Mouse (Mus musculus): ENCODE results near the gene Kl. TPM values are rescaled to one million over a fixed set of nuclear protein-coding genes. Genes with fewer than 3 reads are reported as not detected.
A peak's percentile ranks its signal among the peaks of the same experiment; 100 is the strongest.

Kl gene
- 0.19 and 0.22 TPM in 2 replicates for total RNA-seq (2021)
- long read RNA-seq, experiment 1 = 0 reads
- long read RNA-seq, experiment 2 = 0 reads

DNA sequence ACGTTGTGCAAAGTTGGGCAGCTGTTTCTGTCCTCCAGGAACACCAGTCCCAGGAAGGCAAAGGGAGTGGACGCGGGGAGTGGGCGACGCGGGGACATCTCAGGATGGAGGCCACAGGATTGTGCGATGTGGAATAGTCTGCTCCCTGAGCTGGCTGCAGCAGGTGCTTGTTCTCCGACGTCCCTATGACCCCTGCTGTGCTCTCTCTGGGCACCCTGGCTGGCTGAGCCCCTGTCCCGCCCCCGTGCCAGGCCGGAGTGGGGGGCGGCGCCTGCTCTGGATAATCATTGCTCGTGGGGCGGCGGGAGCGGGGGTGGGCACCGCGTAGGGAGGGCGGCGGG lies at the start of gene Kl:
Gene Kl, plus strand, starts transcription at position 280 of the 341 bp plus-strand sequence.
- DNase-seq = no peak

DNA sequence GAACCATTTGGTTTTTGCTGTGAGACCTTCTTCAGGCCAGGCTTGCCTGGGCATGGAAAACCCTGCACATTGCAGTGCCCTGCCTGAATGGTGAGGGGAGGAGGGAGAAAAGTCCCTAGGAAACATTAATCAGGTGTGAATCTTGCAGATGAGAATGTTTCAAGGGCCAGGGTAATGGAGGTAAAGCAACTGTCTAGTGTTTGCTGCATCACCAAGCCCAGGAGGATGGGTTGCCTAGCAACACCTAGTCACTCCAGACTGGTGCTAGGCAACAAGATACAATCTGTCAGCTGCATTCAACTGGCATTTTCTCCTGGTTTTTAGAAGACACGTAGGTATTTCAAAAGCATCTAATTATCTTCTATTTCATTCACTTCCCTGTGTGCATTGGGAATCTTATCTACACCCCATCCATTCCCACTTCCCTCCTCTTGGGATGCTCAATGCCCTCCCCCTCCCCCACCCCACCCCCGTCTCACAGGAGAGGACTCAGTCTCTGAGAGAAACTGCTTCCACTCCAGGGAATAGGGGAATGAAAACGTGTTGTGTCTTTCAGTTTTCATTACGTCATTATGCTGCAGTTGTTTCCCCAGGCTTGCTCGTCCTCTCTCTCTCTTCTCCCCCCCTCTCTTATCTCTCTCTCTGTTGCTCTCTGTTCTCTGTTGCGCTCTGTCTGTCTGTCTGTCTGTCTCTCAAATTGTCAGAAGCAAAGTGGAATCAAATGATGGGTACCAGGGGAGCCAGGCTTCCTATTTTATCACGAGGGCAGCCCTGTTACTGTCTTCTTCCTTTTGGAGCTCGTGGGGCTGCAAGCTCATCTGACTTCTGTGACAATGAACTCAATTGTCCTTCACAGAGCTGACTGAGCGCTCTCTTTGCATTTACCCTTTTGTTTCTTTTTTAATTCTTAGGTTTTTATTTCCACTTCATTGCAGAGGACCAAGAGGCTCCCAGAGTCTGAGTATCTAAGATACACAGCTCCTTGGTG lies 46.1 kb upstream of the Kl start:
- no peak for DNase-seq

GRCm38 (mm10) chr5:150912156-150912555 lies 40.3 kb upstream of the Kl start:
- no peak for DNase-seq

- DNase-seq = no peak
Observed at GRCm38 (mm10) chr5:150912656-150913055, 39.8 kb upstream of the Kl start.

- DNase-seq = no peak
Observed at GRCm38 (mm10) chr5:150915080-150916055, 37.0 kb upstream of the Kl start.

DNA sequence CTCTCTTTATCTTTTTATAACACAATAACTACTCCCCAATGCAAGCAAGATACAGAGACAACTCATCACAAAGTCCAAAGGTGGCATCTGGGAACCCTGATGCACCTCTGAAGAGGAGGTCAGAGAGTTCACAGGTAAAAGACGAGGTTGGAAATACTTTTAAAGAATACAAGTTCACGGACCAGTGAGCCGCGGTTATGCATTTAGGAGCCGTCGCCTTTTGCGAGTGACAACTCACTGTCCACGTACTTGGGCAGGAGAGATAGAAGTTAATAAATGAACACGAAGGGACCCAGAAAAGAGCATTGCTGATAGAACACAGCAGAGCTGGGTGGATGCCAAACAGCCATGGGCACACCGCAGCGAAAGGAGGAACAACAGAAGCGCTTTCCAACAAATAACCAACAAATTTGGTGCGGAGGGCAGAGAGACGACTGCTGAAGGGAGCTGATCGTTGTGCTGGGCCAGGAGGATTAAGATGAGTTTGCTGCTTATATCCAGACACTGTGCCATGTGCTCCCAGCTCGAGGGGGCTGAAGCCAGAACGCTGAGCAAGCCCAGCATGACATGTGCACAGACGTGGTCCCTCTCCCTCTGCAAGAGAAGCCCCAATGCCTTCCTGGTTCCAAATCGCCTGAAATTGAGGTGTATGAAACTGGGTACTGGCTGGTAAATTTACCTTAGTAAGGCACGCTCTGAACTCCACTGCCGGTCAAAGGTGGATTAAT lies 35.1 kb upstream of the Kl start:
- no peak for DNase-seq

- DNase-seq = no peak
Observed at GRCm38 (mm10) chr5:150918599-150918998, 33.8 kb upstream of the Kl start.

- no peak for DNase-seq
Observed at GRCm38 (mm10) chr5:150919269-150919668, 33.1 kb upstream of the Kl start.

DNA sequence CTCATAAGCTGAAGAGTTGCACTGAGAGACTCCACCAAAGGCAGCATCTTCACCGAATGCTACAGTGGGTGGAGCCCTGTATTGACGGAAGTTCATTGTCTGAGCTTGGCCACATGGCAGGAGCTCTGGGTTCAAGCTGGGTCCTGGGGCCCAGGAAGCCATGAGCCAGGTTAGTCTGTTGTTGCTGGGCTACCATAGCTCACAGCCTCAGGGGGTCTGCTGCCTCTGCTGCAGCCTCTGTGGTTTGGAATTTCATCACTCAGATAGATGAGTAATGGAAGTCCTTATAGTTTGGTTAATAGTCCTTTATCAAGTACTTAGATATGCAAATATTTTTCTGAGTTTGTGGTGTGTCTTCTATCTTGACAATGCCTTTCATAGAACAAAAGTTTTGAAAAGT lies 32.4 kb upstream of the Kl start:
- DNase-seq = no peak

- DNase-seq = no peak
Observed at GRCm38 (mm10) chr5:150929406-150929805, 23.0 kb upstream of the Kl start.

DNA sequence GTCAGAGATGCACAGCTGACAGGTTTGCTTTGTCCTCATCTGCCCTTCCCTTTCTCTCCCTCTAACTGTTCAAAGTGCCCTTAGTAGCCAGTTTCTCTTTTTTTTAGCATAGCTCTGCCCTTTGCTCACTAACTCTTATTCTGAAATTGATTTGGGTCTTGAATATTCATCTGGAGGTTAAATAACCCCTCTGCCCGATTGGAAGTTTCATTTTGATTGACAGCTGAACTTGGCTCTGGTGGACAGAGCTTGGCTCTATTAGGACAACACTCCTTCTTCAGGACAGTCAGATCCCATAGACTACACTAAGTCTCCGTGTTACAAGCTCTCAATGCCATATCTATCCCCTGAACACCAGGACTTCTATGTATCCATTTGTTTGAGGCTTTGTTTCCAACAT lies 19.8 kb upstream of the Kl start:
- no peak for DNase-seq

DNA sequence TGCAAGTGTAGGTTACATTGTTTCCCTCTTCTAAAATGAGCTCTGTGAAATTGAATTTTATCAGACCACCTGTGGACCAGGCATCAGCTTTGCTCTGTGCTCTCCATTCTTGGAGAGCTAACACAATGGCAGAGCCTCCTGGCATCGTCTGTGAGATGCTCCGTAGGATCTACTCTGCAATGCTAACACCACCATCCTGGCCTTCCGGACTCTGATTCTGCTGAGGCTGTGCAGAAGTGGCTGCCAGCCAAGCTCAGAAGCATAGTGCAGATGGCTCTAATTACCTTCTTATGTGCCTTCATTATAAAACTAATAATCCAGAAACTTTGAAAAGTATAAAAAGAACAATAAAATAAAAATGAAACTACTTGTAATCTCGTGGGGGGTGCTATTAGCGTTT lies 16.2 kb upstream of the Kl start:
- DNase-seq = no peak

GRCm38 (mm10) chr5:150936807-150937206 lies 15.6 kb upstream of the Kl start:
- DNase-seq = no peak

DNA sequence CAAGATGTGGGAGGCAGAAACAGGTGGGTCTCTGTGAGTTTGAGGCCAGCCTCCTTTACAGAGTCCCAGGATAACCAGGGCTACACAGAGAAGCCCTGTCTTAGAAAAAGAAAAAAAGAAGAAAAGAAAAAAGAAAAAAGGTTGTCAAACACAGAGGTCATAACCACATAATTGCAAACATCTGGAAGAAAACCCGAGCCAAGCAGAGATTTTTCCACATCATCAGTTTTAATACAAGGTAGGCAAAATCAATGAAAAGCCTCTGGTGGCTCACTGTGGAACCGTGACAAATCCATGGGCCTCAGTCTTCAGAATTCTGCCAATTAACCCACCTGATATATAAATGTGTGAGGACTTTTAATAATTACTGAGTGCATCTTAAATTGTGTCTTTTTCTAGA lies 14.9 kb upstream of the Kl start:
- DNase-seq = no peak

DNA sequence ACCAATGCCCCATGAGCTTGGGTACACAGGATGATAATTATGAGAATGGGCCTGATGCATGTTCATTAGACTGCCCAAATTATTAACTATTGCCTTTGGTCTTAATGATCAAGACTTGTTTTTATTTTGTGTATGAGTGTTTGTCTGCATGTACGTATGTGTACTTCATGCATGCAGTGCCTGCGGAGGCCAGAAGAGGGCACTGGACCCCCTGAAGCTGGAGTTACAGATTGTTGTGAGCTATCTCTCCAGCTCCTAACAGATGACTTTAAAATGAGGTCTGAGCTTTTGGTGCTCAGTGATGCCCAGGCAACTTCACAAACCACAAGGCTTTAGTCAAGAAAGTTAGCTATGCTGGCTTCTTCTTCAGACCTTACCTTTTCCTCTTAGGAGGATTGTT lies 6.8 kb upstream of the Kl start:
- no peak for DNase-seq

- DNase-seq = no peak
Observed at GRCm38 (mm10) chr5:150949131-150949530, 3.3 kb upstream of the Kl start.

GRCm38 (mm10) chr5:150951325-150951724 lies 1.1 kb upstream of the Kl start:
- DNase-seq = no peak

DNA sequence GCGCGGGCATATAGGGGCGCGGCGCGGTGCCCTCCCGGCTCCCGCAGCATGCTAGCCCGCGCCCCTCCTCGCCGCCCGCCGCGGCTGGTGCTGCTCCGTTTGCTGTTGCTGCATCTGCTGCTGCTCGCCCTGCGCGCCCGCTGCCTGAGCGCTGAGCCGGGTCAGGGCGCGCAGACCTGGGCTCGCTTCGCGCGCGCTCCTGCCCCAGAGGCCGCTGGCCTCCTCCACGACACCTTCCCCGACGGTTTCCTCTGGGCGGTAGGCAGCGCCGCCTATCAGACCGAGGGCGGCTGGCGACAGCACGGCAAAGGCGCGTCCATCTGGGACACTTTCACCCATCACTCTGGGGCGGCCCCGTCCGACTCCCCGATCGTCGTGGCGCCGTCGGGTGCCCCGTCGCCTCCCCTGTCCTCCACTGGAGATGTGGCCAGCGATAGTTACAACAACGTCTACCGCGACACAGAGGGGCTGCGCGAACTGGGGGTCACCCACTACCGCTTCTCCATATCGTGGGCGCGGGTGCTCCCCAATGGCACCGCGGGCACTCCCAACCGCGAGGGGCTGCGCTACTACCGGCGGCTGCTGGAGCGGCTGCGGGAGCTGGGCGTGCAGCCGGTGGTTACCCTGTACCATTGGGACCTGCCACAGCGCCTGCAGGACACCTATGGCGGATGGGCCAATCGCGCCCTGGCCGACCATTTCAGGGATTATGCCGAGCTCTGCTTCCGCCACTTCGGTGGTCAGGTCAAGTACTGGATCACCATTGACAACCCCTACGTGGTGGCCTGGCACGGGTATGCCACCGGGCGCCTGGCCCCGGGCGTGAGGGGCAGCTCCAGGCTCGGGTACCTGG lies 488 bp downstream of the Kl start:
- DNase-seq = peak; percentile 54

- DNase-seq = no peak
Observed at GRCm38 (mm10) chr5:150954791-150955190, 2.4 kb downstream of the Kl start.

GRCm38 (mm10) chr5:150959861-150960260 lies 7.5 kb downstream of the Kl start:
- no peak for DNase-seq

- no peak for DNase-seq
Observed at GRCm38 (mm10) chr5:150961615-150962014, 9.2 kb downstream of the Kl start.
